Comparison of ENCODE assay signal across 7 mouse cellular contexts in genomic region chr2:112493539-112494260, GRCm38 (mm10). TPM values are rescaled to one million over a fixed set of nuclear protein-coding genes. Genes with fewer than 3 reads are reported as not detected.
DNase-seq lines count a peak whose midpoint lies in the region; ATAC-seq and TF ChIP-seq lines count a peak whose summit lies in the region.

No protein-coding gene starts in this region.

- H3K36me3 ChIP-seq in megakaryocyte, embryonic 14.5 days (replicated peaks; ENCODE audit: low read length): no peaks in the 10 kb centered on the region
- no peaks in the 10 kb centered on the region for H3K36me3 ChIP-seq in embryonic facial prominence, embryonic 15.5 days
- H3K36me3 ChIP-seq in intestine, postnatal 0 days (ENCODE audit: control insufficient read depth, insufficient read depth): no peaks in the 10 kb centered on the region

- peak overlapping the region; percentile 67 for H3K4me2 ChIP-seq in embryonic facial prominence, embryonic 15.5 days (replicated peaks)
- peak overlapping the region; percentile 76 for H3K4me2 ChIP-seq in intestine, postnatal 0 days (replicated peaks; ENCODE audit: low read depth)

- H3K4me1 ChIP-seq in megakaryocyte, embryonic 14.5 days: peaks cover 18% of the 10 kb centered on the region
- peaks cover 13% of the 10 kb centered on the region for H3K4me1 ChIP-seq in embryonic facial prominence, embryonic 15.5 days
- 0 out of 2 replicates have a peak, but pooled peaks cover 3% of the 10 kb centered on the region for H3K4me1 ChIP-seq in intestine, postnatal 0 days (replicated peaks; ENCODE audit: control insufficient read depth, insufficient read depth, low read length)
- H3K4me1 ChIP-seq in olfactory bulb, adult 2 months (ENCODE audit: control insufficient read depth, insufficient read depth, low read length): no peaks in the 10 kb centered on the region

- no peak for TF ChIP-seq POLR2A in olfactory bulb, adult 2 months (IDR thresholded peaks at IDR 0.05; ENCODE audit: insufficient read depth, low read depth, low read length)

- peak overlapping the region; percentile 98 for H3K27ac ChIP-seq in embryonic facial prominence, embryonic 15.5 days (replicated peaks)
- H3K27ac ChIP-seq in intestine, postnatal 0 days (ENCODE audit: low read depth, low read length): peak overlapping the region; percentile 98
- H3K27ac ChIP-seq in olfactory bulb, adult 2 months (ENCODE audit: insufficient read depth, low read depth, low read length): peak overlapping the region; percentile 73

- peak overlapping the region; percentile 95 for H3K9ac ChIP-seq in embryonic facial prominence, embryonic 15.5 days
- H3K9ac ChIP-seq in intestine, postnatal 0 days (ENCODE audit: low read depth, low read length): peak overlapping the region; percentile 93

- no peak for TF ChIP-seq CTCF in intestine, postnatal 0 days (IDR thresholded peaks at IDR 0.05; ENCODE audit: low read depth)
- no peak for TF ChIP-seq CTCF in olfactory bulb, adult 2 months (IDR thresholded peaks at IDR 0.05; ENCODE audit: insufficient read depth, low read depth, low read length)

- no peak for ATAC-seq in megakaryocyte, adult 5-6 weeks (ENCODE audit: poor library complexity, severe bottlenecking)
- no peak for ATAC-seq in embryonic facial prominence, embryonic 15.5 days (ENCODE audit: insufficient number of reproducible peaks, low FRiP score, low TSS enrichment, low read depth)
- no peak for ATAC-seq in intestine, postnatal 0 days

- 42% methylated on average over 11 of the region's 11 CpGs for WGBS in embryonic facial prominence, embryonic 15.5 days
- 32% methylated on average over 11 of the region's 11 CpGs for WGBS in intestine, postnatal 0 days
- 39% methylated on average over 11 of the region's 11 CpGs for WGBS in olfactory bulb, adult 2 months

- DNase-seq in embryo, embryonic 10 days (ENCODE audit: low spot score): no peak
- DNase-seq in ovary, postnatal 10 days (ENCODE audit: low spot score): no peak

- H3K9me3 ChIP-seq in megakaryocyte, embryonic 14.5 days: no peaks in the 10 kb centered on the region
- no peaks in the 10 kb centered on the region for H3K9me3 ChIP-seq in embryonic facial prominence, embryonic 15.5 days (replicated peaks)
- no peaks in the 10 kb centered on the region for H3K9me3 ChIP-seq in intestine, postnatal 0 days (ENCODE audit: control insufficient read depth)

- H3K27me3 ChIP-seq in megakaryocyte, embryonic 14.5 days (replicated peaks): no peaks in the 10 kb centered on the region
- no peaks in the 10 kb centered on the region for H3K27me3 ChIP-seq in embryonic facial prominence, embryonic 15.5 days
- H3K27me3 ChIP-seq in intestine, postnatal 0 days (replicated peaks; ENCODE audit: control insufficient read depth, insufficient read depth, low read length): no peaks in the 10 kb centered on the region

- peak overlapping the region; percentile 94 for H3K4me3 ChIP-seq in megakaryocyte, embryonic 14.5 days (replicated peaks)
- H3K4me3 ChIP-seq in embryonic facial prominence, embryonic 15.5 days (replicated peaks): peak overlapping the region; percentile 78
- H3K4me3 ChIP-seq in intestine, postnatal 0 days (ENCODE audit: low read depth, low read length): peak overlapping the region; percentile 68
- peak overlapping the region; percentile 92 for H3K4me3 ChIP-seq in olfactory bulb, adult 2 months (ENCODE audit: insufficient read depth, low read depth, low read length)

RNA-seq across cellular contexts. Expression of gene Aven, which starts 0.9 kb away (rescaled TPM):
- 1.1 and 3.7 TPM in 2 replicates for polyA plus RNA-seq in megakaryocyte, embryonic 14.5 days (2012; ENCODE audit: insufficient read depth, low replicate concordance)
- 5.2 and 8.6 TPM in 2 replicates for total RNA-seq in megakaryocyte, adult 5-6 weeks (2015)
- total RNA-seq in megakaryocyte, adult 5-6 weeks (2017): 11.4 and 18.4 TPM in 2 replicates
- polyA plus RNA-seq in embryonic facial prominence, embryonic 15.5 days (2015; fragmentation: Nextera tagmentation; extraction: Ambion mirVana): 4.9 and 5.3 TPM in 2 replicates
- polyA plus RNA-seq in intestine, postnatal 0 days (2015; fragmentation: Nextera tagmentation; extraction: Ambion mirVana): 5.0 and 5.9 TPM in 2 replicates
- not detected in 2 replicates for polyA plus RNA-seq in olfactory bulb, adult 2 months (2012; ENCODE audit: insufficient read depth, insufficient read length, low replicate concordance, missing spikeins)

RNA-seq across cellular contexts. Expression of gene Chrm5, which starts 13.1 kb away (rescaled TPM):
- not detected in 2 replicates for polyA plus RNA-seq in megakaryocyte, embryonic 14.5 days (2012; ENCODE audit: insufficient read depth, low replicate concordance)
- total RNA-seq in megakaryocyte, adult 5-6 weeks (2015): not detected in 2 replicates
- not detected in 2 replicates for total RNA-seq in megakaryocyte, adult 5-6 weeks (2017)
- polyA plus RNA-seq in embryonic facial prominence, embryonic 15.5 days (2015; fragmentation: Nextera tagmentation; extraction: Ambion mirVana): 0.13 TPM in 1 of 2 replicates, not detected in the other
- not detected in 2 replicates for polyA plus RNA-seq in intestine, postnatal 0 days (2015; fragmentation: Nextera tagmentation; extraction: Ambion mirVana)
- polyA plus RNA-seq in olfactory bulb, adult 2 months (2012; ENCODE audit: insufficient read depth, insufficient read length, low replicate concordance, missing spikeins): not detected in 2 replicates

RNA-seq across cellular contexts. Expression of gene Emc7, which starts 38.9 kb away (rescaled TPM):
- polyA plus RNA-seq in megakaryocyte, embryonic 14.5 days (2012; ENCODE audit: insufficient read depth, low replicate concordance): 0.47 and 3.8 TPM in 2 replicates
- total RNA-seq in megakaryocyte, adult 5-6 weeks (2015): 15.5 and 15.8 TPM in 2 replicates
- total RNA-seq in megakaryocyte, adult 5-6 weeks (2017): 10.4 and 11.7 TPM in 2 replicates
- 19.6 TPM in 2 replicates for polyA plus RNA-seq in embryonic facial prominence, embryonic 15.5 days (2015; fragmentation: Nextera tagmentation; extraction: Ambion mirVana)
- 20.0 and 20.6 TPM in 2 replicates for polyA plus RNA-seq in intestine, postnatal 0 days (2015; fragmentation: Nextera tagmentation; extraction: Ambion mirVana)
- 52.0 TPM in 1 of 2 replicates, not detected in the other for polyA plus RNA-seq in olfactory bulb, adult 2 months (2012; ENCODE audit: insufficient read depth, insufficient read length, low replicate concordance, missing spikeins)
